Mouse (Mus musculus): ENCODE data around the gene Olfr523.

- no peak for TF ChIP-seq POLR2A (IDR thresholded peaks at IDR 0.05; ENCODE audit: insufficient read depth, low read length)
- peak; percentile 64 for TF ChIP-seq CTCF (IDR thresholded peaks at IDR 0.05; ENCODE audit: low read depth, low read length)
These were observed 31.7 kb upstream of the Olfr523 start for GRCm38 (mm10) chr7:140141350-140141749.
